Mouse (Mus musculus) inflammation-experienced regulatory T-cells (primary cell): ENCODE measurements around the gene Tnfrsf22. TPM values are rescaled to one million over a fixed set of nuclear protein-coding genes. Genes with fewer than 3 reads are reported as not detected.

ENCODE experiments used
- polyA plus RNA-seq, 2 experiments: library from polyadenylated mRNA; unstranded; fragments of 100-300 nt; shearing (Covaris generic); gene quantifications; one replicate each; pipeline ENCODE4 v1.2.1; 2017

Gene Tnfrsf22
- polyA plus RNA-seq, result 10 to 100 TPM; 24.5 to 24.8 TPM

GRCm38 (mm10) chr7:143649034-143649768 lies at the start of gene Tnfrsf22:
Tnfrsf22 (minus strand) TSS chr7:143649661.

GRCm38 (mm10) chr7:143685359-143686067 lies 36.1 kb upstream of the Tnfrsf22 start, which contains the start of gene Tnfrsf23:
Tnfrsf23 (minus strand) TSS chr7:143685872.

GRCm38 (mm10) chr7:143628540-143628939 lies 20.9 kb downstream of the Tnfrsf22 start, which contains the start of gene Tnfrsf26:
Tnfrsf26 (minus strand) TSS chr7:143628722.

GRCm38 (mm10) chr7:143599428-143600230 lies 49.8 kb downstream of the Tnfrsf22 start, which contains the start of gene Cars:
Cars (minus strand) TSS chr7:143600090.

Other genes starting within 250 kb of the Tnfrsf22 start
- gene Cdkn1c, start 188.6 kb downstream of the Tnfrsf22 start, polyA plus RNA-seq, result 10 to 100 TPM in 1 of 2 experiments, 1 to 10 TPM in 1; 6.5 to 10.9 TPM
- gene Slc22a18, start 175.9 kb downstream of the Tnfrsf22 start, polyA plus RNA-seq, result under 1 TPM; 0.27 to 0.61 TPM
- gene Phlda2, start 146.5 kb downstream of the Tnfrsf22 start, polyA plus RNA-seq, result under 1 TPM; 0.28 to 0.64 TPM
- gene Nap1l4, start 100.6 kb downstream of the Tnfrsf22 start, polyA plus RNA-seq, result 100 to 1,000 TPM; 252 to 293 TPM
- 10 to 100 TPM; 39.5 to 55.5 TPM for gene Cars, start 49.6 kb downstream of the Tnfrsf22 start, polyA plus RNA-seq
- 10 to 100 TPM; 19.9 to 29.6 TPM for gene Tnfrsf26, start 20.9 kb downstream of the Tnfrsf22 start, polyA plus RNA-seq
- 1 to 10 TPM; 2.8 to 4.2 TPM for gene Tnfrsf23, start 36.2 kb upstream of the Tnfrsf22 start, polyA plus RNA-seq
- gene Osbpl5, start 107.3 kb upstream of the Tnfrsf22 start, polyA plus RNA-seq, result 10 to 100 TPM; 31.0 to 64.1 TPM
- gene Mrgprg, start 117.3 kb upstream of the Tnfrsf22 start, polyA plus RNA-seq, result 1 to 10 TPM in 1 of 2 experiments, under 1 TPM in 1; 0.11 to 1.9 TPM
- gene Mrgpre, start 134.8 kb upstream of the Tnfrsf22 start, polyA plus RNA-seq, result 10 to 100 TPM in 1 of 2 experiments, 1 to 10 TPM in 1; 6.8 to 10.9 TPM
- gene Nadsyn1, start 173.2 kb upstream of the Tnfrsf22 start, polyA plus RNA-seq, result 10 to 100 TPM; 17.6 to 20.9 TPM
- 10 to 100 TPM; 36.5 to 42.8 TPM for gene Dhcr7, start 173.5 kb upstream of the Tnfrsf22 start, polyA plus RNA-seq
- gene Gm498, start 217.2 kb upstream of the Tnfrsf22 start, polyA plus RNA-seq, result under 1 TPM; 0.16 to 0.43 TPM